Mouse (Mus musculus): ENCODE results near the gene Hpse. TPM values are rescaled to one million over a fixed set of nuclear protein-coding genes. Genes with fewer than 3 reads are reported as not detected.

Hpse gene
- polyA plus RNA-seq (2014; fragmentation: Nextera tagmentation; extraction: Ambion mirVana) = 3.2 and 3.4 TPM in 2 replicates

- peak; percentile 90 for ATAC-seq (ENCODE audit: insufficient read depth)
- peak; percentile 69 for DNase-seq
- H3K4me1 ChIP-seq (ENCODE audit: insufficient read depth) = no peaks in the 10 kb centered on the region
- no peaks in the 10 kb centered on the region for H3K36me3 ChIP-seq (ENCODE audit: insufficient read depth)
- H3K9ac ChIP-seq = peak within 1 kb of the TSS; percentile 50
- peak within 1 kb of the TSS; percentile 95 for H3K4me2 ChIP-seq
- H3K27me3 ChIP-seq (ENCODE audit: insufficient read depth, low read length) = peaks cover 4% of the 10 kb centered on the region; the same call in 1 of the 2 replicates
- 0% methylated on average over 53 of the region's 56 CpGs for WGBS
- H3K4me3 ChIP-seq (ENCODE audit: low read depth, low read length) = peak within 1 kb of the TSS; percentile 52
- H3K9me3 ChIP-seq (ENCODE audit: low read depth, low read length) = peaks cover 3% of the 10 kb centered on the region; the same call in 1 of the 2 replicates
- no peak within 1 kb of the TSS for H3K27ac ChIP-seq (ENCODE audit: low read depth)
- TF ChIP-seq CTCF (IDR thresholded peaks at IDR 0.05; ENCODE audit: low read depth) = no peak
These were observed at the start of gene Hpse for GRCm38 (mm10) chr5:100719235-100720088. Gene Hpse (minus strand): TSS chr5:100719716.

- no peak overlapping the region for H3K9ac ChIP-seq
- no peak overlapping the region for H3K27ac ChIP-seq (ENCODE audit: low read depth)
- H3K27me3 ChIP-seq (ENCODE audit: insufficient read depth, low read length) = no peaks in the 10 kb centered on the region
- no peaks in the 10 kb centered on the region for H3K4me1 ChIP-seq (ENCODE audit: insufficient read depth)
- H3K36me3 ChIP-seq (ENCODE audit: insufficient read depth) = peaks cover 74% of the 10 kb centered on the region
- 92% methylated on average over 7 of the region's 7 CpGs for WGBS
- H3K9me3 ChIP-seq (ENCODE audit: low read depth, low read length) = no peaks in the 10 kb centered on the region
- DNase-seq (no peak), ATAC-seq (ENCODE audit: insufficient read depth) (no peak)
- H3K4me3 ChIP-seq (ENCODE audit: low read depth, low read length) = no peak overlapping the region
- no peak for TF ChIP-seq CTCF (IDR thresholded peaks at IDR 0.05; ENCODE audit: low read depth)
- H3K4me2 ChIP-seq = no peak overlapping the region
These were observed 46.5 kb upstream of the Hpse start for GRCm38 (mm10) chr5:100766026-100766425.

DNA sequence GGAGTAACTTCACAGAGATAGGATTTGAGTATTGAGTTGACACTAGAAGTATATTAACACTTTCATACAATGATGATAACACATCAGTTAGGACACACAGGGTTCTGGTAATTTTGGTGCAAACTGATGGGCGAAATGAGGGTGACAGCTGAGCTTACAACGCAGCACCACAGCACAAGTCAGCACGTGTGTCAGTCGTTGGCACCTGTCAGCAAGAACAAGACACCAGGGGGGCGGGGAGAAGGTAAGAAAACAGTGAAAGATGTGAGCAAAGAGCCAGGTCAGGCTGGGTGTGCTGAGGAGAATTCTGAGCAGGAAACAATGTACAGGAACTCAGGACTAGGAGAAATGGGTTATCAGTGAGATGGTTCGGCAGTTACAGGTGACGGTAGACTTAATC lies 42.2 kb upstream of the Hpse start:
- H3K9ac ChIP-seq = no peak overlapping the region
- 84% methylated on average over 7 of the region's 7 CpGs for WGBS
- no peak for TF ChIP-seq CTCF (IDR thresholded peaks at IDR 0.05; ENCODE audit: low read depth)
- peaks cover 42% of the 10 kb centered on the region for H3K36me3 ChIP-seq (ENCODE audit: insufficient read depth)
- no peak overlapping the region for H3K4me2 ChIP-seq
- H3K27ac ChIP-seq (ENCODE audit: low read depth) = no peak overlapping the region
- H3K27me3 ChIP-seq (ENCODE audit: insufficient read depth, low read length) = no peaks in the 10 kb centered on the region
- ATAC-seq (ENCODE audit: insufficient read depth) (no peak), DNase-seq (no peak)
- H3K4me3 ChIP-seq (ENCODE audit: low read depth, low read length) = no peak overlapping the region
- no peaks in the 10 kb centered on the region for H3K9me3 ChIP-seq (ENCODE audit: low read depth, low read length)
- no peaks in the 10 kb centered on the region for H3K4me1 ChIP-seq (ENCODE audit: insufficient read depth)

GRCm38 (mm10) chr5:100760049-100760663 lies 40.6 kb upstream of the Hpse start:
- H3K27ac ChIP-seq (ENCODE audit: low read depth) = no peak overlapping the region
- no peak for DNase-seq
- ATAC-seq (ENCODE audit: insufficient read depth) = no peak
- no peak for TF ChIP-seq CTCF (IDR thresholded peaks at IDR 0.05; ENCODE audit: low read depth)
- H3K27me3 ChIP-seq (ENCODE audit: insufficient read depth, low read length) = no peaks in the 10 kb centered on the region
- no peak overlapping the region for H3K9ac ChIP-seq
- H3K4me3 ChIP-seq (ENCODE audit: low read depth, low read length) = no peak overlapping the region
- no peaks in the 10 kb centered on the region for H3K9me3 ChIP-seq (ENCODE audit: low read depth, low read length)
- H3K36me3 ChIP-seq (ENCODE audit: insufficient read depth) = peaks cover 31% of the 10 kb centered on the region
- H3K4me1 ChIP-seq (ENCODE audit: insufficient read depth) = no peaks in the 10 kb centered on the region
- 80% methylated on average over 10 of the region's 10 CpGs for WGBS
- H3K4me2 ChIP-seq = no peak overlapping the region

DNA sequence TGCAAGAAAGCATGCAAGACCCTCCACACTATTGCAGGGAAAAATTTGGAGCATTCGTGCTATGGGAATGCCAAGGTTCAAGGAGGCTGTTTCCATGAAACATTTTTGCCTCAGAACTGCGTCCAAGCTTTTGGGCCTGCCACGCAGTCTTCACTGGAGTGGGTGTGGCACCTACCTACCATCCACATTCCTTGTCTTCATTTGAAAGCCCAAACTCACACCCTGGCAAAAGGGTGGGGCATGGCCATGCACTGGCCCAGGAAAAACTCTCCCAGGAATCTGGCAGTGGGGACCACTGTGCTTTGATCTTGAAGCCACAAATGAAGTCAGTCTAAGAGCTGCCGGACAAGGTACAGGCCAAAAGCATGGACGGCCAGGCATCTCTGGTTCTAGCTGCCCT lies 38.6 kb upstream of the Hpse start:
- no peak overlapping the region for H3K4me3 ChIP-seq (ENCODE audit: low read depth, low read length)
- no peak for TF ChIP-seq CTCF (IDR thresholded peaks at IDR 0.05; ENCODE audit: low read depth)
- ATAC-seq (ENCODE audit: insufficient read depth) = no peak
- peaks cover 14% of the 10 kb centered on the region for H3K36me3 ChIP-seq (ENCODE audit: insufficient read depth)
- no peak overlapping the region for H3K27ac ChIP-seq (ENCODE audit: low read depth)
- H3K9ac ChIP-seq = no peak overlapping the region
- no peaks in the 10 kb centered on the region for H3K27me3 ChIP-seq (ENCODE audit: insufficient read depth, low read length)
- no peaks in the 10 kb centered on the region for H3K9me3 ChIP-seq (ENCODE audit: low read depth, low read length)
- H3K4me2 ChIP-seq = no peak overlapping the region
- 90% methylated on average over 5 of the region's 5 CpGs for WGBS
- no peak for DNase-seq
- no peaks in the 10 kb centered on the region for H3K4me1 ChIP-seq (ENCODE audit: insufficient read depth)

- H3K36me3 ChIP-seq (ENCODE audit: insufficient read depth) = no peaks in the 10 kb centered on the region
- no peaks in the 10 kb centered on the region for H3K27me3 ChIP-seq (ENCODE audit: insufficient read depth, low read length)
- DNase-seq = no peak
- ATAC-seq (ENCODE audit: insufficient read depth) = no peak
- no peak overlapping the region for H3K4me2 ChIP-seq
- H3K9me3 ChIP-seq (ENCODE audit: low read depth, low read length) = no peaks in the 10 kb centered on the region
- WGBS = 62% methylated on average over 7 of the region's 7 CpGs
- H3K9ac ChIP-seq = no peak overlapping the region
- no peak overlapping the region for H3K27ac ChIP-seq (ENCODE audit: low read depth)
- no peak for TF ChIP-seq CTCF (IDR thresholded peaks at IDR 0.05; ENCODE audit: low read depth)
- no peaks in the 10 kb centered on the region for H3K4me1 ChIP-seq (ENCODE audit: insufficient read depth)
- no peak overlapping the region for H3K4me3 ChIP-seq (ENCODE audit: low read depth, low read length)
These were observed 33.9 kb upstream of the Hpse start for GRCm38 (mm10) chr5:100753407-100753806.

- Histone ChIP-seq H3K27me3 (ENCODE audit: insufficient read depth, low read length) (no peaks in the 10 kb centered on the region), H3K4me1 (ENCODE audit: insufficient read depth) (no peaks in the 10 kb centered on the region), H3K9me3 (ENCODE audit: low read depth, low read length) (no peaks in the 10 kb centered on the region), H3K9ac (no peak overlapping the region), H3K4me2 (no peak overlapping the region), H3K27ac (ENCODE audit: low read depth) (no peak overlapping the region), H3K36me3 (ENCODE audit: insufficient read depth) (no peaks in the 10 kb centered on the region), H3K4me3 (ENCODE audit: low read depth, low read length) (no peak overlapping the region)
- no peak for DNase-seq
- no peak for TF ChIP-seq CTCF (IDR thresholded peaks at IDR 0.05; ENCODE audit: low read depth)
- ATAC-seq (ENCODE audit: insufficient read depth) = no peak
- 48% methylated on average over 4 of the region's 4 CpGs for WGBS
These were observed 32.1 kb upstream of the Hpse start for GRCm38 (mm10) chr5:100751655-100752054.
